Mouse (Mus musculus) adipocyte (in vitro differentiated cells): ENCODE measurements at regions not wholly inside any gene's neighbourhood (a gene's known extent, or its start where the extent isn't known, plus 50 kb on each side); places are given as distances from the start of the nearest gene placed in this dataset.

Experiments used
- DNase-seq: peaks from one replicate; pipeline ENCODE4 v3.0.0-alpha.2; 2016; ENCODE audit warnings: low spot score

- no peak for DNase-seq
Measured at GRCm38 (mm10) chr8:89646946-89647345, 603.0 kb upstream of the Sall1 start.

GRCm38 (mm10) chr8:89641339-89641738 is 597.4 kb upstream of the Sall1 start:
- no peak for DNase-seq

DNA sequence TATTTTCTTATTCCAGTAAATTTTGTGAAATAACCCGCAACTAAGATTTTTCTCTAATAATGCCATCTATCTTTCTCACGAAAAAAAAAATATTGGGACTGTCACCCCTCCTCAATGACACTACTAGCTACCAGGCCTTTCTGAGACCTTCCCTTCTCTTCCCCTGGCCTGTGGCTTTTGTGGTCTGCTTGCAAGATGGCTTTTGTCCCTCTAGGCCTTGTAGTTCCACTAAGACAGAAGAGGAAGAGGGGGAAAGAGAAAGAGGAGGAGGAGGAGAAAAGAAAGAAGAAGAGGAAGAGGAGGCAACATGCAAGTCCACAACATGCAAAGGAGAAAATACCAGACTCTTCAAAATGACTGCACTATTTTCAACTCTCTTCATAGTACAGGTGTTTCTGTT is 590.9 kb upstream of the Sall1 start:
- no peak for DNase-seq

DNA sequence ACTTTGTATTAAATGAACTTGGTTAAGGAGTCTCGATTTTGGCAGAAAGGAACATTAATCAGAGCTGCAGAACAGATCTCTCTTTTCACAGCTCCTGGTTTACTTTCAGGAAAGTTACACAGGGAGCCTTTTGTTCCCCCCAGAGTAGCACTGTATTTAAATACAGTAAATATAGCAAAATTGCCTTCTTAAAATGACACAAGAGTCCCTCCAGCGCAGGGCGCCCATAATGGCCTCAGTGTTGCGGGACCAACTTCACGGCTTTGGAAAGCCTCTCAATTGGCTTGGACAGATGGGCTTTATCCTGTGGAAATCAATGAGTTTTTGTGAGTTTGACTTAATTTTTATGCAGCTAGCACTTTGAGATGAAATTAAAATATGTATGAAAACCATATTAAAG is 588.3 kb upstream of the Sall1 start:
- no peak for DNase-seq

DNA sequence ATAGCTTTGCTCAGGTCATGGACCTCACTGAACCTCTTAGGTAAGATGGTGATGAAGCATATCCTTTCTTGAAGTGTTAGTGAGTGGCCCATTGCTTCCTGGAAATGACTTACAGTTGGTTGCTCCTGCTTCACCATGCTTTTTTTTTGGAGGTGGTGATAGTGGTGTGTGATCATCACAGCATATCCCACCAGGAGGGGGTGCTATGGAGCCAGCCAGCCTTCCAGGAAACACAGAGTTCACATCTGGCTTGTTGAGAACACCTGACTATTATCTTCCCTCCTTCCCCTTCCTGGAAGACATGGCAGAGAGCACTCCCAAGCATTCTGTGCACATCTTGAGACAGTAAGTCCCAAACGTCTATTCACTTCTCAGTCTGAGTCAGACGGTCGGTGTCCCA is 586.6 kb upstream of the Sall1 start:
- no peak for DNase-seq

DNA sequence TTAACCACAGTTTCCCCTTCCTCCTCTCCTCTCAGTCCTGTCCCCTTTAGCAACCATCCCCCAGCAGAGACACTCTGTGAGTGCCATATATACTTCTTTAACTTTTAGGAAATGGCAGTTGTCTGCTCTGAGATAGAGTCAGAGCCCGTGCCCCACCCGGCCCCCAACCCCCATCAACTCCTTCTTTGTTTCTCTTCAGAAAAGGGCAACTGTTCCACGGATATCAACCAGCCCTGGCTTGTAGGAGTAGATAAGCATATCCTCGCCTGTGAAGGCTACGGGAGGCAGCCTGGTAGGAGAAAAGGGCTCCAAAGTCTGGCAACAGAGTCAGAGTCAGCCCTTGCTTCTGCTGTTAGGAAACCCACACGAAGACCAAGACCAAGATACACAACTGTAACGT is 574.1 kb upstream of the Sall1 start:
- DNase-seq = no peak

DNA sequence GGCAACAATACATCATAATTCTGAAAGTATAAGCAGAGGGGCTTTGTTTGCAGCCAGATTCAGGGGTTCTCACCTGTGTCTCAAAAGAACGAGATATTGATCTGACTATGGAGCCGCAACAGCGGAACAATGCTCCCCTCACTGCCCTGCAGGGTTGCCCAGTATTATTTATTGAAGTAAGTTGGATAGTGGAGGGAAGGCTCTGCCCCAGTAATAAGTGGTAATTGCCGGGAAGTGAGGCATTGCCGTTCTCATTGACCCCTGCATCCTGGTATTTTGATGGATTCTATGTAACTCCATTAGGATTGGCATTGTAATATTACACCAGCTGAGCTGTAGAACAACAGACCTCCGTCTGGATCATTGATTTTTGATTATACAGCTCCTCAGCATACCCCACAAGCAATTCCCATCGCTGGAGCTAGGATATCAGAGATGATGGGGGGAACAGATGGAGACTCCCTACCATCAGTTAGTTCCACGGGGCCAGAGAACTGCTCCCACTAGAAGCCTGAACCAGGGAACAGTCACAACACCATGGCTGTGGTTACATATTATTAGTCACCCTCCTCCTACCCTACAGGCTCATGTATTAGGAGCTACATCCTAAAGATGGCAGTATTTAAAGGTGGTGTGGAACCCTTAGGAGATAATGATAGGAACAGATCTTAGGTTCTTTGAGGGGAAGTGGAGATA is 572.0 kb upstream of the Sall1 start:
- DNase-seq = no peak

GRCm38 (mm10) chr8:89609074-89609473 is 565.1 kb upstream of the Sall1 start:
- no peak for DNase-seq

DNA sequence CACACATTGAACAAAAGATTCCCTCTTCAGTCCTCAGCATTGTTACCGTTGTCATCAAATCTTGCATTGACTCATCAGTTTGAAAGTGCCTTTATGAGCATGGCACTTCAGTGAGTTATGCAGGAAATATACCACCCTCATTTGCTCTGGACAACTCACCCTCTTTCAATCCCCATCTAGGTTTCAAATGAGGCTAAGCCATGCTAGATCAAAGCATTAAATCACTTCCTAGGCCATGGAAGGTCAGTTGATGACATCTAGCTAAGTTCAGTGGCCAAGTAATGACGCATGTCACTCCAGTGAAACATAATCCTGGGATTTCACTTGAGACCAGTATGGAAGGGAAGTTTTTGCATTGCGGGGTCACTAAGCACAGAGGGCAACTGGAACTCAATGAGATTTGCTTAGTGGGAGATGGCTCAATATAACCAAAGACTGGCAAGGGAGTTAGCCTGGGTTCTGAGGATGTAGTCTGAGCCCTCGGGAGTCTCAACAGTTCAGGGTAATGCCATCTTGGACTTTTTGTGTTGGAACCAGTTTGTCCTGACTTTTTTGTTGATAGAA is 562.0 kb upstream of the Sall1 start:
- no peak for DNase-seq

DNA sequence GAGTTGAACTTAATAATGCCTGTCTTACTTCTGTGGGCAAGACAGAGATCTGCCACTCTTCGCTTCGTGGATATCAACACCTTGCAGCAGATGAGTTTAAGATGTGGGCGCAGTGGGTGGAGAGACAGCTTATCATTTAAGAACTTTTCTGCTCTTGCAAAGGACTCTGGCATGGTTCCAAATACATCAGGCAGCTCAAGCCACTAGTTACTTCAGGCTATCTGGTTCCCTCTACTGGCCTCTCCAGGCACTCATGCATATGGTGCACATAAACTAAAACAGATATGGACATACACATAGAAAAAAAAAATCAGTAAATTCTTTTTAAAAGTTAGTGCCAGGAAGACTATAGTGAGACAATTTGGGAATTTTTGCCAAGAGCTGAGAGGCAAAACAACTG is 560.5 kb upstream of the Sall1 start:
- DNase-seq = no peak

DNA sequence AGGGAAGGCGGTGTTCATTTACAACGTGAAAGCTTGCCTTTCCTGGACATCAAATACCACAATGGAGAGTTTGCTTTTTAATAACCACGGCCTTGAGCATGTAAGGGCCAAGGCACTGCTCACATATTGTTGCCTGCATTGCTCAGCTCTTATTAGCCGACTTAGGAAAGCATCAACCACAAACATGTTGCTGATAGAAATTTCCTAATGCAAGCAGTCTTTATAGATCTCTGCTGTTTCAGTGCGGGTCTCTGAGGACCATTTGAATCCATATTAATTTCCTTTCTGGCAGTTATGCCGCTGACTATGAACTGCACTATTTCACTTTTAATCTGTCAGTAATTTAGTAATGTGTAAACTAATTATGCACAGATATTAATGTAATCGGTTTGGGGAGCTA is 552.4 kb upstream of the Sall1 start:
- DNase-seq = no peak

DNA sequence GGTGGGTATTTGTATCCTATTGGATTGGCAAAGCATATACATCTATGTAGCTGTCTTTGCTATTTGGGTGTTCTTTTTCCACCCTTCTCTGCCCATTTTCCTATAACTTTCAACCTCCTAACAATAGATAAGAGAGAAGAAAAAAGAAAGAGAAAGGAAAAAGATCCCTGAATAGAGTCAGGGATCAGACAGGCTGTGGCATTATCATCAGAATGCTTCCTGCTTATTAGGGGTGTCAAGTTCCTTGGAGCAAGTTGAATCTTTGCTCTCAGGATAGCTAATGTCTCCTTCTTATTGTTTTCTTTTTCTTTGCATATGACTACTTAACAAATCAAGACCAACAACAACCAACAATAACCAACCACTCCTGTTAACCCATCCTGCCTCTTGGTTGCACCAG is 539.1 kb upstream of the Sall1 start:
- no peak for DNase-seq

GRCm38 (mm10) chr8:89582566-89582965 is 538.6 kb upstream of the Sall1 start:
- DNase-seq = no peak

GRCm38 (mm10) chr8:89571816-89572215 is 527.9 kb upstream of the Sall1 start:
- DNase-seq = peak; percentile 12

- DNase-seq = no peak
Measured at GRCm38 (mm10) chr8:89570639-89571325, 526.8 kb upstream of the Sall1 start.

GRCm38 (mm10) chr8:89569406-89569805 is 525.4 kb upstream of the Sall1 start:
- no peak for DNase-seq

GRCm38 (mm10) chr8:89568641-89569040 is 524.7 kb upstream of the Sall1 start:
- no peak for DNase-seq

DNA sequence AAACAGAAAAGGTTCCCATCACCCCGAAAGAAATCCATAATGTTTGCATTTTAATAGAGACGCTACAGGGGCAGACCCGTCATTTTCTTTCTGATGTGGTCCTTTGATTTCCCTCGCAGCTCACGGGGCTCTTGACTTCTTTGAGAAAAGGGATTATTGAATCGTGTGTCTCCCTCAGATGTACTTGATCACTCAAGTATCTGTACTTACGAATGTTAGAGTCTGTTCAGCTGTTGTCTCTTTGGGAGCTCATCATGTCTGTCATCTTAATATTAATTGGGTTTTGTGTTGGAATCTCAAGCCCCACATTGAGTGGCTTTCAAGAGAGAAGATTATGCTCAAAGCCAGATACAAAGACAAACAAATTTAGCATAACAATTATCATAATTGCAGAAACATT is 523.0 kb upstream of the Sall1 start:
- no peak for DNase-seq

DNA sequence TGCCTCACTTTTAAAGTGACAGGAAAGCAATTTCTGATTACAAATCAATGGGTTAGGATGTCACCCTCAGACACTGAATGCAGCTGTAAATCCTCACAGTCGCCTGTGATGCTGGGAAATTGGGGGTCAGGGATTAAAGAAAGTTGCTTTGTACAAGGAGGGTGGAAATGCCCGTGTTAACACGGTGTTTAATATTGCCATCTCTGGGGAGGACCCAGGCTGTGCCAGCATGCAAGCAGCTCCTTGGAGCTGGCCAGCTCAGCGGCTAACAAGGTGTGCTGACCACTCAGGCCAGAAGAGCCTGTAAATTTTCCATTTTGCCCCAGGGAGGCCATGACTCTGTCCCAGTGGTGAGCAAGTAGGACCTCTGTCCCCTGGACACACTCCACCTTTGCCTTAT is 522.5 kb upstream of the Sall1 start:
- no peak for DNase-seq

- DNase-seq = no peak
Measured at GRCm38 (mm10) chr8:89565147-89565826, 521.3 kb upstream of the Sall1 start.

DNA sequence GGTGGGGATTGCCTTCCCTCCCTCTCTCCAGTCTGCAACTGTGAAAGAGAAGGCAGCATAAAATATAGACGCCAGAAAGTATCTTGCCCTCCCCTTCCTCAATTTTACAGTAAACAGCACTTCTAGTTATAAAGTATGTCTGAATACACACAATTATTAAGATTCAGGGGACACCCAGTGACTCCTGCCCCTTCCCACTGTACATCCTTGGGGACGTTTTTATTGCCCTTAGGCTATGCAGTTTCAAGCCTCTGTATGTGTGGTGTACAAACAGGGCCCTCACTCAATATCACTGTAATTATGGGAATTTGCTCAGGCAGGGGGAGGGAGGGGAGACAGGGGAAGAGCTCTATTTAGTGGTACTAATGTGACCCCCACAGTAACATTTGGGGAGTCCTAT is 519.6 kb upstream of the Sall1 start:
- DNase-seq = no peak

DNA sequence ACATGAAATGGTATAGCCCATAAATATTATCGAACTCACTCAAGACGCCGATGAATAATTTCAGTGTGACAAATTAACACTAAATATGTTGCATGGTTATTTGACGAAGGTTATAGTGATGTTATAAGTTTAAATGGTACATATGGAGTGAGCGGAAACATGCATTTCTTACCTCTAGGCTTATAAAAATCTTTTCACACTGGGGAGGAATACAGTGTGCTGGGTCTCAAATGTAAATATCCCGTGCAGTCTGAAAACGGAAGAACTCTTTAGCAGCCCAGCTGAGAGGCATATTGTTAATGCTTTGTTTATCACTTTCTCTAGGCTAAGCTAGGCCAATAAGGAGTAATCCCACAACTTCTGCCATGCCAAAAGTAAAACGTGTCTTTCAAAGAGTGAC is 518.6 kb upstream of the Sall1 start:
- DNase-seq = no peak

DNA sequence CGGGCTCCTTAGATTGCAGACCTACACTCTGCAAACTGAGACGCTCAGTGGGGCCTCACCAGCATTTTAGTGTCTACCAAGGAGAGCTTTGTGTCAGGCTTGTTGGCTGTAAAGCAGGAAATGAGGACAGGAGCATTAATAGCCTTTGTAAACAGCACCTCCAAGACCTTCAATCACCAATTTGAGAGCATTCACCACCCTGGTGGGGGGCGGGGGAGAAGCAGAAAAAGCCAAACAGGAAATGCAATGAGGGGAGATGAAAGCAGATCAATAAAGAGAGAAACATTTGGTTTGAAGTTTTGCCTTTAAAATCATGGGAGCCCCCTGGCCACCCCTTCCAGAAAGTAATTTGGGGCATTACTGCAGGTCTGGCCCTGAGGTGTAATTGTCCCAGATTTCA is 497.3 kb upstream of the Sall1 start:
- DNase-seq = no peak
